Mouse (Mus musculus): Measurements from ENCODE around the gene Rufy2. TPM values are rescaled to one million over a fixed set of nuclear protein-coding genes. Genes with fewer than 3 reads are reported as not detected.
A peak's percentile ranks its signal among the peaks of the same experiment; 100 is the strongest.

Gene Rufy2
- polyA plus RNA-seq (2015; fragmentation: Nextera tagmentation; extraction: Ambion mirVana): 61.2 and 65.5 TPM in 2 replicates

DNA sequence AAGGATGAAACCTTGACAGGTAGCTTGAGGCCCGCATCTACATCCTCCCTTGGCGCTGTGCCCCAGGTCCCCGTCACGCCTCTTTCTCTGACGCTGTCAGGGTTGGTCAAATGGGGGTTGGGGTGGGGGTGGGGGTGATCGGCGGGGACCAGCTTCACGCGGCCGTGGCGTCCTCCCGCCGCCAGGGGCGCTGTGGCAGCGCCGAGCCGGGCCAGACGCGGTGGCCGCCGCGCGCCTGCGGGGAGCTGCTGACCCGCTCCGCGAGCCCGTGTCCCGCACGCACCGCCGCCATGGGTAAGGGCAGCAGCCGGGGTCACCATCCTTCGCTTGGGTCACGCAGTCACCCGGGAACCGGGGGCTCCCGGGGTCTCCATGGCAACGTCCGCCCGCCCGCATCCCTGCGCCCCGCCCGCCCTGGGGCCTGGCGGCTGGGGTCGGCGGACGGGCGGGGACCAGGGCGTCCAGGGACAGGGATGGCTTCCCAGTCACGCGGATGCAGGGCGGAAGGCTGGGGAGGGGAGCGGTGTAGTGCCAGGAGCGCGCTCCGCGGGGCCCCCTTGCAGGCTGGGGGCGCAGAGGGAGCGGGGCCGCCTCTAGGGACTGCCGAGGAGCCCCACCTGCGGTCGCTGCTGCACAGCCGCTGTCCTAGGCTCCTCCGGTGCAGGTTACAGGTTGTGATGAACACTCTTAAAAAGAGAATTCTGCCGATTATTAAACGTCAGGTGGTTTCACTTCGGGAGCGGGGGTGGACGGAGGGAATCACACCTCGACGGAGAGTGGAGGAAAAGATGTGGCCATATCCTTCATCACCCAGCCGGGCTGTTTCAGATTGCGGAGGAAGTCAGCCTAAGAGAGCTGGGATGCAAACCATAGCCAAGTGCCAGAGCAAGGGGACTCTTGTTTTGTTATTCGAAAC lies at the start of gene Rufy2:
Gene Rufy2 (plus strand): TSS at position 185 of the 916 bp plus-strand sequence.
- H3K4me1 ChIP-seq: peaks cover 11% of the 10 kb centered on the region
- peak within 1 kb of the TSS; percentile 96 for H3K4me3 ChIP-seq
- peak within 1 kb of the TSS; percentile 67 for H3K4me2 ChIP-seq
- peaks cover 14% of the 10 kb centered on the region for H3K36me3 ChIP-seq (replicated peaks)
- H3K27ac ChIP-seq: peak within 1 kb of the TSS; percentile 92
- WGBS: under 1% methylated on average over 72 of the region's 77 CpGs
- peak within 1 kb of the TSS; percentile 98 for H3K9ac ChIP-seq
- H3K27me3 ChIP-seq (replicated peaks): no peaks in the 10 kb centered on the region
- H3K9me3 ChIP-seq: no peaks in the 10 kb centered on the region
- peak; percentile 94 for ATAC-seq (replicated peaks)

DNA sequence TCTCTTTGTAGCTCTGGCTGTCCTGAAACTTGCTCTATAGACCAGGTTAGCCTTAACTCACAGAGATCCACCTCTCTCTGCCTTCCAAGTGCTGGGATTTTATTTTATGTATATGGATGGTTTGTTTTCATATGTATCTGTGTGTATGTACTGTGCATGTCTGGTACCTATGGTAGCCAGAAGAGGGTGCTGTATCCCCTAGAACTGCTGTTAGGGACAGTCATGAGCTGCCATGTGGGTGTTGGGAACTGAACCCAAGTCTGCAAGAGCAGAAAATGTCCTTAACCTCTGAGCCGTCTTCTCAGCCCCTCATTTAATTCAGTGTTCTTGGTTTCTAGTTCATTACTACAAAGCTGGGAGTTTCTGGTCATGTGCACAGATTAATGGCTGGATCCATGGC lies 47.6 kb upstream of the Rufy2 start:
- H3K9me3 ChIP-seq: no peaks in the 10 kb centered on the region
- whole genome bisulfite sequencing: 92% methylated on average over 1 of the region's 1 CpGs

DNA sequence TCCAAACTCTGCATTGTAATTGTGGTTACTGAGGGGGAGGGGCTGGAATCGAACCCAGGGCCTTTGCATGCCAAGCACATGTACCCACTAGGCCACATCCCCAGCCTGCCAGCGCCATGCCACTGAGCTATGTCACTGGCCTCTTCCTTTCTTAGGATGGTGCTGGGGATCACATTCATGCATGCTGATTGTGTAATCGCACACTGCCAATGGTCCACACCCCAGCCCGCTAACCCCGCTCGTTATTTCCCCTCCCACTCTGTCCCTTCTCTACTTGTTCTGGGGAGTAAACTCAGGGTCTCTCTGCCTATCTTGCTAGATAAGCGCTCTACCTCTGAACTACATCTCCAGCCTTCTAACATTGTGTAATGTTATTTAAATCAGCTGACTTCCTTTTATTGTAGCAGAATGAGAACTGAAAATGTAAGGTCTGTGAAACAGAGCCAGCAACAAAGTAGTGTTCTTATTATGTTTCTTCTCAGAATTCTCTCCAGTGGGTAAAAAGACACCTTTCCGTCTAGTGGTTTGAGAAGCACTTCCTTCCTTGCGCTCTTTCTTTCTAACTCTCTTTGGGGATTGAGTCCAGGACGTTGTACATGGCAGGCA lies 34.9 kb upstream of the Rufy2 start:
- H3K9me3 ChIP-seq: no peaks in the 10 kb centered on the region
- H3K4me3 ChIP-seq: no peak overlapping the region
- H3K4me2 ChIP-seq: no peak overlapping the region
- H3K27me3 ChIP-seq (replicated peaks): no peaks in the 10 kb centered on the region
- H3K9ac ChIP-seq: no peak overlapping the region
- peaks cover 10% of the 10 kb centered on the region for H3K36me3 ChIP-seq (replicated peaks)
- H3K27ac ChIP-seq: no peak overlapping the region
- ATAC-seq (replicated peaks): no peak
- 89% methylated on average over 10 of the region's 10 CpGs for WGBS
- peaks cover 6% of the 10 kb centered on the region; the same call in 1 of the 2 replicates for H3K4me1 ChIP-seq

More for the DNA sequence above, 47.6 kb upstream of the Rufy2 start:
- no peak overlapping the region for H3K4me2 ChIP-seq
- H3K4me1 ChIP-seq: no peaks in the 10 kb centered on the region
- H3K4me3 ChIP-seq: no peak overlapping the region
- no peak for ATAC-seq (replicated peaks)
- peaks cover 36% of the 10 kb centered on the region for H3K36me3 ChIP-seq (replicated peaks)
- H3K9ac ChIP-seq: no peak overlapping the region
- no peaks in the 10 kb centered on the region for H3K27me3 ChIP-seq (replicated peaks)
- no peak overlapping the region for H3K27ac ChIP-seq

DNA sequence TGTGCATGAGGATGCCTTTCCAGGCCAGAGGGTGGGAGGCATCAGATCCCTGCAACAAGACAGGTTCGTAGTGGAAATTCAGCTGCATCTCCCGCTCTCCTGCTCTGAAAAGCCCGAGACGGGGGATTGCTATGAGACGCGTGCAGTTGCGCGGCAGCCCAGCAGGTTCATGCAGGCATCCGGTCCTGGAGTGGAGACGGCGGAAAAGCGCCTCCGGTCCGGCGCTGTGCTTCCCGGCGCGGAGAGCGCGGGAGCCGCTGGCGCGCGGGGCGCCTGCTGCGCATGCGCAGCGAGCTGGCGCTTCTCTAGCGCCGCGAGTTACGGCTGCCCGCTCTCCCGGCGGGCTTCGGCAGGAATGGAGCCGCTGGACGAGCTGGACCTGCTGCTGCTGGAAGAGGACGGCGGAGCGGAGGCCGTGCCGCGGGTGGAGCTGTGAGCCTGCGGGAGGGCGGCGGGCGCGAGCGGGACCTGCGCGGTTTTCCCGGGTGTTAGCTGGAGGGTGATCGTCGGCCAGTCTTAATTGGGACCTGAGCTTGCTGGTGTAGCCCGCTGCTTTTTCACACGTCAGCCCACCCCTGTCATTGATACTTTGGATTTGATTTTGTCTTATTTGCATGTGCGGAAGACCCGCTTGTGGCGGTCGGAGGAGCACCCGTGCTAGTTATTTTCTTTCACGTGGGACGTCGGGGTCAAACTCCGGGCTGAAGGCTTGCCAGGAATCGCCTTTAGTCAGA lies 33.1 kb upstream of the Rufy2 start, which contains the start of gene Dna2:
Gene Dna2 (plus strand): TSS at position 289 of the 734 bp plus-strand sequence.
- Histone ChIP-seq H3K4me3 (peak within 1 kb of the TSS; percentile 72), H3K9ac (peak within 1 kb of the TSS; percentile 73), H3K4me2 (peak within 1 kb of the TSS; percentile 74), H3K4me1 (peaks cover 6% of the 10 kb centered on the region; the same call in 1 of the 2 replicates), H3K27ac (peak within 1 kb of the TSS; percentile 87), H3K27me3 (replicated peaks) (no peaks in the 10 kb centered on the region), H3K36me3 (replicated peaks) (peaks cover 10% of the 10 kb centered on the region), H3K9me3 (no peaks in the 10 kb centered on the region)
- WGBS: under 1% methylated on average over 65 of the region's 68 CpGs
- peak; percentile 95 for ATAC-seq (replicated peaks)

DNA sequence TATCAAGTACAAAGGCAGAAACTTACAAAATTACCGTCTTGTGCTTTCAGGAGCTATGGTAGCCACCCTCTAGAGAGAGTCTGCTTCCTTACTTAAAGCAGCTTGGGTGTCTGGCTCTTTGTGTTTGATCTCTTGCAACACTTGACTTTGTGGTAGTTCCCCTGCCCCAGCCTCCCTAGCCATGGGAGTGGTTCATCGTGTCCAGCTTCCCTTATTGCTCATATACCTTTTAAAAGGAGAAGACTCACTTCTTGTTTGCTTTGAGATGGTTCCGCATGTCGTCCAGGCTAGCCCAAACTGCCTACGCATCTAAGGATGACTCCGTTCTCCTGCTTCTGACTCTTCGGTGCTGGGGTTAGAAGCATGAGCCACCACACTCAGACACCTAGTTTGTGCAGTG lies 31.5 kb upstream of the Rufy2 start:
- Histone ChIP-seq H3K36me3 (replicated peaks) (peaks cover under 1% of the 10 kb centered on the region; the same call in 1 of the 2 replicates), H3K4me1 (peaks cover 6% of the 10 kb centered on the region; the same call in 1 of the 2 replicates), H3K4me2 (no peak overlapping the region), H3K4me3 (no peak overlapping the region), H3K27ac (no peak overlapping the region), H3K27me3 (replicated peaks) (no peaks in the 10 kb centered on the region), H3K9me3 (no peaks in the 10 kb centered on the region), H3K9ac (no peak overlapping the region)
- no peak for ATAC-seq (replicated peaks)
- 98% methylated on average over 7 of the region's 7 CpGs for WGBS

DNA sequence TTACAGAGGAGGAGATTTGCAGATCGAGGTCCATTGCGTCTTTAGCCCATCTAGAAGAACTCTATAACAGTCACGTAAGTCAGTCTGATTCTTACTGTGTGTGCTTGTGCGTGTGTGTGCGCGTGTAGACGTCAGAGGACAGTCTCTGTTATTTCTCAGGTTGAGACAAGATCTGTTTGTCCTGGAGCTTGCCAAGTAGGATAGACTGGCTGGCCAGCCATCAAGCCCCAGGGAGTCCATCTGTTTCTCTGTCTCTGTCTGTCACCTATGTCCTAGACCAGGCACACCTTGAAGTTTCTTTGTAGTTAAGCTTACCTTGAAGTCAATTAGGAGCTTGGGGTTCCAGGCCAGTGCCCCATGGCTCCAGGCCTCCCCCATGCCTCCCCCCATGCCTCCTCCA lies 16.1 kb upstream of the Rufy2 start:
- H3K4me1 ChIP-seq: no peaks in the 10 kb centered on the region
- H3K27ac ChIP-seq: no peak overlapping the region
- peaks cover 9% of the 10 kb centered on the region for H3K36me3 ChIP-seq (replicated peaks)
- no peak overlapping the region for H3K4me3 ChIP-seq
- no peaks in the 10 kb centered on the region for H3K9me3 ChIP-seq
- 96% methylated on average over 7 of the region's 7 CpGs for WGBS
- no peak for ATAC-seq (replicated peaks)
- no peak overlapping the region for H3K9ac ChIP-seq
- H3K27me3 ChIP-seq (replicated peaks): no peaks in the 10 kb centered on the region
- H3K4me2 ChIP-seq: no peak overlapping the region

DNA sequence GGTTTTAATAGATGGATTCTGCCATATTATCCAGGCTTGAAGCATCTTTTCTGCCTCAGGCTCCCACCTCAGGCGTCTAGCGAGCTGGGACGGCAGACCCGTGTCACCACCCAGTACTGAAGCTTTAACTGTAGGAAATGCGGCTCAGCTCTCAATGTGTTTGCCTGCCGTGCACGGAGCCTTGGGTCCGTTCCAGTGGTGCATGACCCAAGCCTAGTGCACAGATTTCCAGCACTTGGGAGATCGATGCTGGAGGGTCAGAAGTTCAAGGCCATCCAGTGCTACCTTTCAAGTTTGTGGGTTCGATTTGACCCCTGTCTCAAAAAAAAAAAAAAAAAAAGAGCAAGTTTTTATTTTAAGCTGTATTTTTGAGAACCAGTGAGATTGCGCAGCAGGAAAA lies 14.2 kb upstream of the Rufy2 start:
- Histone ChIP-seq H3K4me2 (no peak overlapping the region), H3K9me3 (no peaks in the 10 kb centered on the region), H3K9ac (no peak overlapping the region), H3K4me3 (no peak overlapping the region), H3K4me1 (no peaks in the 10 kb centered on the region), H3K36me3 (replicated peaks) (peaks cover 7% of the 10 kb centered on the region), H3K27me3 (replicated peaks) (no peaks in the 10 kb centered on the region), H3K27ac (no peak overlapping the region)
- 94% methylated on average over 11 of the region's 11 CpGs for WGBS
- no peak for ATAC-seq (replicated peaks)

DNA sequence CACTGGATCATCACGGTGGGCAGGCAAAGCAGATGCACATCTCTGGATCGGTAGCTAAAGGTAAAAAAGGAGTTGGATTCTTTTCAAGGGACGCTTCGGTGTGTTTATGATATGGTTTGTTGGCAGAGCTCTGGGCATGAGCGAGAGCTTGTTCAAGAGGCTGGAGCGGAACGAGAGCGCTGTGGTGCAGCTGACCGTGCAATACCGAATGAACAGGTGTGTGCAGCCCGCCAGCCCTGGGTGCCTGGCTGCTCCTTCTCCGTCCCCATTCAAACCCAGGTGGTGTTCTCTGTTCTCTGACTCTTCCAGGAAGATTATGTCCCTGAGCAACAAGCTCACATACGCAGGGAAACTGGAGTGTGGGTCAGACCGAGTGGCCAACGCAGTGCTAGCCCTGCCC lies 13.7 kb upstream of the Rufy2 start:
- no peak overlapping the region for H3K27ac ChIP-seq
- H3K4me1 ChIP-seq: no peaks in the 10 kb centered on the region
- WGBS: 96% methylated on average over 15 of the region's 15 CpGs
- no peak overlapping the region for H3K9ac ChIP-seq
- H3K27me3 ChIP-seq (replicated peaks): no peaks in the 10 kb centered on the region
- H3K4me3 ChIP-seq: no peak overlapping the region
- H3K36me3 ChIP-seq (replicated peaks): peaks cover 9% of the 10 kb centered on the region
- H3K4me2 ChIP-seq: no peak overlapping the region
- no peak for ATAC-seq (replicated peaks)
- H3K9me3 ChIP-seq: no peaks in the 10 kb centered on the region

DNA sequence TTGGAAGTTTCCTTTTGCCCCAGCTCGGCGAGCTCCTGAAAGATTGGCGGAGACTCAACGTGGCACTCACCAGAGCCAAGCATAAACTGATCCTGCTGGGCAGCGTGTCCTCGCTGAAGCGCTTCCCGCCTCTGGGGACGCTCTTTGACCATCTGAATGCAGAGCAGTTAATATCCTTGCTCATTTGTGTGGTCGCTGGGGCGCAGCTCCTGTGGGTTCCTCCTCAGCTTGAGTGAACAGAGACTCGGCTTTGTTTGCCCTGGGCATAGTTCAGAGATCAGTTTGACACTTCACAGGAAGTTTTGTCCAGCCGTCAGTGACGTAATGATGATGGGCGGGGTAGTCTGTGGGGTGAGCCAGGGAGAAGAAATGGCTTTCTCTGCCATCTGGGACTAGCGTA lies 8.2 kb upstream of the Rufy2 start:
- no peak overlapping the region for H3K4me3 ChIP-seq
- peaks cover 3% of the 10 kb centered on the region; the same call in 1 of the 2 replicates for H3K36me3 ChIP-seq (replicated peaks)
- H3K9ac ChIP-seq: no peak overlapping the region
- no peaks in the 10 kb centered on the region for H3K9me3 ChIP-seq
- H3K27ac ChIP-seq: no peak overlapping the region
- H3K27me3 ChIP-seq (replicated peaks): no peaks in the 10 kb centered on the region
- ATAC-seq (replicated peaks): no peak
- no peak overlapping the region for H3K4me2 ChIP-seq
- WGBS: 65% methylated on average over 16 of the region's 16 CpGs
- H3K4me1 ChIP-seq: no peaks in the 10 kb centered on the region

DNA sequence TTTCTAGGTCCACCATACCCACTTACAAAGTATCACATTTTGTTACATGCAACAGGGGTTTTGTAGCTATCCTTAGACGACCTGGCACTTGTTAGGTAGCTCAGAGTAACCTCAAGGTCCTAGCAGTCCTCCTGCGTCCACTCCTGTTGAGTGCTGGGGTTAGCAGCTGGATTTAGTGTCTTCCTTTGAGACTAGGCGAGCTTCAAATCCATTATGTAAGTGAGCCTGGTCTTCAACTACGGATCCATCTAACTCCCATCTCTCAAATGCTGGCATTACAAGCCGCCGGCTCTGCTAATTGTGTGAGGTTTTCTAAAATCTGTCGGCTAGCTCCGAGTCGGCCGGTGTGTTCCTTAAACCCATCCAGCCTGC lies 370 bp upstream of the Rufy2 start:
- Histone ChIP-seq H3K9me3 (no peaks in the 10 kb centered on the region), H3K4me3 (peak overlapping the region; percentile 96), H3K4me1 (peaks cover 11% of the 10 kb centered on the region), H3K4me2 (peak overlapping the region; percentile 67), H3K36me3 (replicated peaks) (peaks cover 13% of the 10 kb centered on the region), H3K27ac (peak overlapping the region; percentile 92), H3K9ac (peak overlapping the region; percentile 98), H3K27me3 (replicated peaks) (no peaks in the 10 kb centered on the region)
- peak; percentile 46 for ATAC-seq (replicated peaks)
- WGBS: 7% methylated on average over 10 of the region's 10 CpGs

DNA sequence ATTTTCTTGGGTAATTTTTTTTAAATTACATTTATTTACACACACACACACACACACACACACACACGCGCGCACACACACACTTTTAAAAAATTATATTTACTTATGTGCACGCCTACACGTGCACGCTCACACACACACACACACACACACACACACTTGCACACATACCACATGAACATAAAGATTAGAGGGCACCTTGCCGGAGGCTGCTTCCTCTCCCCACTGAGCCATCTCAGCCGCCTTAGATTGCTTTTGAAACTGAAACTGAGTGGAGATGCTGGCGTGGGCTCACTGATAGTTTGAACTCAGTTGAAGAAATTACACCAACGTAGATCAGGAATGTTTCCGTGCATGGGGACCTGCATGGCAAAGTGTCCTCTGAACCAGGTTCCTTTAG lies 4.0 kb downstream of the Rufy2 start:
- Histone ChIP-seq H3K9ac (no peak overlapping the region), H3K4me1 (peaks cover 11% of the 10 kb centered on the region), H3K36me3 (replicated peaks) (peaks cover 14% of the 10 kb centered on the region), H3K27ac (no peak overlapping the region), H3K27me3 (replicated peaks) (no peaks in the 10 kb centered on the region), H3K4me3 (no peak overlapping the region), H3K4me2 (no peak overlapping the region), H3K9me3 (no peaks in the 10 kb centered on the region)
- WGBS: 97% methylated on average over 11 of the region's 11 CpGs
- no peak for ATAC-seq (replicated peaks)

DNA sequence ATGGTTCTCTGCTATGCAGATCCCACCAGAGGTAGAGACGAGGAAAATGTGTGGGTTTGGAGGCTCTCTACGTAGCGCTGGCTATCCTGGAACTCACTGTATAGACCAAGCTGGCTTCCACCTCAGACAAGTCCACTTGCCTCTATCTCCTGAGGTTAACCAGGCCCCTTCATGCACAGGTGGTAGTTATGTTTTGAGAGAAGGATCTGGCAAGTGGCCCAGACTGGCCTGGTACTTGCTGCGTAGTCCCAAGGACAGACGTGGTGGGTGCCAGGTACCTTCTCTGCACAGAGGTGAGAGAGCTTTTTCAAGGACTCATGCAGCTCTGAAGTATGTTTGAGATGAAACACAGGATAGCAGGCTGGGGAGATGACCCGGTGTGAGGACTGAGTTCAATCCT lies 4.5 kb downstream of the Rufy2 start:
- H3K27ac ChIP-seq: no peak overlapping the region
- no peaks in the 10 kb centered on the region for H3K9me3 ChIP-seq
- H3K36me3 ChIP-seq (replicated peaks): peaks cover 17% of the 10 kb centered on the region
- H3K4me1 ChIP-seq: peaks cover 11% of the 10 kb centered on the region
- H3K4me2 ChIP-seq: no peak overlapping the region
- no peaks in the 10 kb centered on the region for H3K27me3 ChIP-seq (replicated peaks)
- no peak overlapping the region for H3K4me3 ChIP-seq
- 96% methylated on average over 6 of the region's 6 CpGs for WGBS
- H3K9ac ChIP-seq: no peak overlapping the region
- ATAC-seq (replicated peaks): no peak

All from midbrain, embryonic 15.5 days (tissue).